Mouse (Mus musculus): ENCODE data around the gene Tnrc6a. TPM values are rescaled to one million over a fixed set of nuclear protein-coding genes. Genes with fewer than 3 reads are reported as not detected.
A peak's percentile ranks its signal among the peaks of the same experiment; 100 is the strongest.
"Not testable (repeated sequence)": the region's sequence is repeated elsewhere in the genome, so short reads cannot be mapped to it uniquely, and the experiment has no call there.

Gene Tnrc6a
- polyA plus RNA-seq (2015; fragmentation: Nextera tagmentation; extraction: Ambion mirVana) = 59.0 and 63.2 TPM in 2 replicates

DNA sequence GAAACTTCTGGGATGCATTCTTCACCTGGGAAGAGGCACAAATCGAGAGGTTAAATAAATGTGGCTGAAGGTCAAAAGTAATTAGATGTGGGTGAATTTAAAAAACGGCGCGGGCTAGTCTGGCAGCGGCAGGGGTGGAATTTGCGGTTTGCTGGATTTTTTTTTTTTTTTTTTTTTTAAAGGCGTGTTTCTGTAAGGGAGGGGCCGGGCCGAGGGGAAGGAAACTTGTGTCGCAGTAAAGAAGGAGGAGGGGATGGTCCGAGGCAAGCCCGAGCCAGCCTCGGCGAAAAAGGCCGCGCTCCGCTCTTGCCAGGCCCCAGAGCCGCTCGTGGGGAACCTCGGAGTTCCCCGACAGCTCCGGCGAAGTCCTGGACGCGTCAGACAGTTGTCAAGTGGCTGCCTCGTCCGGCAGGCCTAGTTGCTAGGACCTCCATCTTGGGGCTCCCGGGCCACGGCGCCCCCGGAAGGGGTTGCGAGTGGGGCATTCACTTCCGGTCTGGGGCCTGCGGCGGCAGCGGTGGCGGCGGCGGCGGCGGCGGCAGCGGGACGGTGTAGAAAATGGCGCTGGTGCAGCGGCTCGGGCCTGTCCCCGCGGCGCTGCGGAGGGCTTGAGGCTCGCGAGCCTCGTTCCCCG lies at the start of gene Tnrc6a:
Gene Tnrc6a, plus strand, starts transcription at position 221 of the 634 bp plus-strand sequence.
- Histone ChIP-seq H3K9ac (peak within 1 kb of the TSS; percentile 99), H3K4me3 (peak within 1 kb of the TSS; percentile 96), H3K36me3 (peaks cover 6% of the 10 kb centered on the region), H3K4me2 (peak within 1 kb of the TSS; percentile 72), H3K9me3 (no peaks in the 10 kb centered on the region), H3K4me1 (replicated peaks) (peaks cover 25% of the 10 kb centered on the region), H3K27me3 (no peaks in the 10 kb centered on the region), H3K27ac (peak within 1 kb of the TSS; percentile 97)
- WGBS = under 1% methylated on average over 50 of the region's 55 CpGs
- peak; percentile 96 for ATAC-seq (ENCODE audit: low FRiP score)

DNA sequence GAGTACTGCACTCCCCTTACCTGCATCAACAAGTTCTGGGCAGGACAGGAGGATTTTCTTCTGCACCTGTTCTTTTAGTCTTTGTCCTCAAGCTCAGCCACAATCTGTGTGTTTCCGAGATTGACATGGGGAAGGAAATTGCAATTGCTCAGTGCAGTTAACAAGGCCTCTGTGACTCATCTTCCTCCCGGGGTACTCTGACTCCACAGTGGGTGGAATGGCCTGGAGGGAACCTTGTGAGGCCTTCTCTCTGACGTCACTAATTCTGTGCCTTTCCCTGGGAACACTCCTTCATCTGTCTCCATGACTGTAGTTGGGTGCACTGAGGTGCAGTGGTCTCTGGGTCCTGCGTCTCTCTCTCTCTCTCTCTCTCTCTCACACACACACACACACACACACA lies 41.4 kb upstream of the Tnrc6a start:
- no peaks in the 10 kb centered on the region for H3K9me3 ChIP-seq
- no peak overlapping the region for H3K9ac ChIP-seq
- H3K27me3 ChIP-seq = no peaks in the 10 kb centered on the region
- H3K4me1 ChIP-seq (replicated peaks) = peaks cover 36% of the 10 kb centered on the region
- H3K36me3 ChIP-seq = no peaks in the 10 kb centered on the region
- no peak overlapping the region for H3K27ac ChIP-seq
- no peak overlapping the region for H3K4me3 ChIP-seq
- no peak overlapping the region for H3K4me2 ChIP-seq
- ATAC-seq (ENCODE audit: low FRiP score) = no peak
- WGBS = 80% methylated on average over 4 of the region's 4 CpGs

DNA sequence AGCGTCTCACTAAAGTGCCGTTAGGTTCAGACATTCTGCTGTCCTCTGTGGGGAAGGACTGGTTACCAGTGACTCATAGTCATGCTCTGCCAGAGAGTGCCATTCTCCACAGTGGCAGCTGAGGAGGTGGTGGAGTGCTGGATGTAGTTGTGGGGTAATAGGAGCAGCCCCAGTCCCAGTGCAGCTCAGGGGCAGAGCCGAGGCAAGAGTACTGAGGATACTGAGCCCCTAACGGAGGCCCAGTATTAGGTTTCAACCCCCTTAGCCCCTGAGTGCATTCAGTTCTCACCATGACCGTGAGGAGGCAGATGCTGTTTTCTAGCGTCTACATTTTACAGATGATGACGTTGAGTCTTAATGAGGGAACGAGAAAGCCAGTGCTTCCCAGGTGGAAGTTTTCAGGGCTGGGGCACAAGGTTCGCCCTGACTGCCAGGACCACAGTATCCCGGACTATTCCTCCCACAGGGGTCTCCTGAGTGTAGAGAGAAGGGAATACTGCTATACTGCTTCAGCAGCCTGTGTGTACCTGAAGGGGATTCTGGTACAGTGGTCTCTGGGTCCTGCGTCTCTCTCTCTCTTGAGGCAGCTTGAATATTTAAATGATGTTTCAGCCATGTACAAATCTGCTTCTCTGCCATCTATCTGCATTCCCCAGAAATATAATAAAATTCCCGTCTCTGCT lies 40.1 kb upstream of the Tnrc6a start:
- Histone ChIP-seq H3K9me3 (no peaks in the 10 kb centered on the region), H3K9ac (peak overlapping the region; percentile 49)

DNA sequence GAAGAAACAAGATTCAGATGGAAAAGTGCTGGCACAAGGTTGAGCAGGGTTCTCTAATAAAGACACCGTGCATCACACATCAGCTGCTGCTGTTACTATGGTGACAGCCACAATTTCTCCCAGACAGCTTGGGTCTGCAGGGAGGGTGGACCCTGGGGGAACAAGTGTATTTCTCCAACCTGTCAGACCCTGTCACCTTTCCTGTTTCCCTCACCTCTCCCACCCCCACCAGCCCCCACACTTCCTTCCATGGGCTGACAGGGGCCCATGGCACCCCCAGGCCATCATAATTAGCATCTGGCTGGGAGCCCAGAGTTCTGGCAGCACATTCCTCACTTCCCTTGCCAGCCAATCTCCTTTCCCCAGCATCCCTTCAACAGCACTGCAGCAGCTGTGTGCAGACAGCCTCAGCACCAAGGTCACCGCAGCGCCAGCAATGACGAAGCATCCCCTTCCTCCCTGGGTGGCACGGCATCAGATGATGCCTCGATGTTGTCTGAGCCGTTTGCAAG lies 39.4 kb upstream of the Tnrc6a start:
- Histone ChIP-seq H3K4me1 (replicated peaks) (peaks cover 36% of the 10 kb centered on the region), H3K36me3 (no peaks in the 10 kb centered on the region), H3K27me3 (no peaks in the 10 kb centered on the region), H3K9ac (peak overlapping the region; percentile 39), H3K4me2 (peak overlapping the region; percentile 57), H3K9me3 (no peaks in the 10 kb centered on the region), H3K4me3 (peak overlapping the region; percentile 25), H3K27ac (peak overlapping the region; percentile 95)
- peak; percentile 94 for ATAC-seq (ENCODE audit: low FRiP score)
- WGBS = 1% methylated on average over 7 of the region's 7 CpGs

More for the DNA sequence above, 40.1 kb upstream of the Tnrc6a start:
- H3K4me3 ChIP-seq = no peak overlapping the region
- 23% methylated on average over 12 of the region's 12 CpGs for WGBS
- H3K4me2 ChIP-seq = peak overlapping the region; percentile 57
- peak; percentile 59 for ATAC-seq (ENCODE audit: low FRiP score)
- H3K4me1 ChIP-seq (replicated peaks) = peaks cover 36% of the 10 kb centered on the region
- peak overlapping the region; percentile 95 for H3K27ac ChIP-seq
- no peaks in the 10 kb centered on the region for H3K27me3 ChIP-seq
- no peaks in the 10 kb centered on the region for H3K36me3 ChIP-seq

DNA sequence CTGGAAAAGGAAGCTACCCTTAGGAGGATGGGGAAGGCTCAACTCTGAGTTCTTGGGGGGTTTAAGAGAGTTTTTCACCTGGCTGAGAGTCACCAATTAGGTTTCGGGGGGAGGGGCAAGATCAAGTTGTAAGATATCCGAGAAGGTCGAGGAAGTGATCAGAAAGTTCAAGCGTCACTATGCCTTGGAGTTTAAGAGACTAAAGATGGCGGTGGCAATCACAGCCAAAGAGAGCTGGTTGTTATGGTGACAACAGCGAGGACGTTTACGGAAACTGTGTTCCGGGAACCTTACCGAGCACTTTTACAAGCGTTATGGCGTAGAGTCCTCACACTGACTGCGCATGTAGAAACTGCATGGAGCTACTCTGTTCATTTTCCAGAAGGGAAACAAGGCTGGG lies 39.0 kb upstream of the Tnrc6a start:
- peak overlapping the region; percentile 25 for H3K4me3 ChIP-seq
- peak; percentile 65 for ATAC-seq (ENCODE audit: low FRiP score)
- H3K36me3 ChIP-seq = no peaks in the 10 kb centered on the region
- H3K27me3 ChIP-seq = no peaks in the 10 kb centered on the region
- peaks cover 36% of the 10 kb centered on the region for H3K4me1 ChIP-seq (replicated peaks)
- 17% methylated on average over 13 of the region's 13 CpGs for WGBS
- H3K27ac ChIP-seq = peak overlapping the region; percentile 95
- H3K9ac ChIP-seq = peak overlapping the region; percentile 39
- peak overlapping the region; percentile 57 for H3K4me2 ChIP-seq
- H3K9me3 ChIP-seq = no peaks in the 10 kb centered on the region

DNA sequence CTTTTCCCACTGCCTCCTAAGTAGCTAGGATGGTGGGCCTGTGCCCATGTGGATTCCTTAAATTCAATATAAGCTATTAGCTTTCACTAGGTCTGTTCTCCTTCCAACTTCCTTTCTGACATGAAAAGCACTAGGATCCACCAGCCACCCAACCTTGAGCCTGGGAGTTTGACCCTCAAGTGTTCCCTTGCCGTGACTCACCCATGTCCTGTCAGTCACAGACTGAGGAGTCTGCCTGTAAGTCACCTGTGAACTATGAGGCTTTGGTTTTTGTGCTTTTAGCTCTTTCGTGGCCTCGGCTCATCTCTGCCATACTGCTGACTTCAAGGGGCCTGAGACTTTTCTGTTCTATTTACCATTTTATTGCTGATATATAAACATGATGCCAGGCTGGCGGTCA lies 34.8 kb upstream of the Tnrc6a start:
- no peaks in the 10 kb centered on the region for H3K36me3 ChIP-seq
- no peaks in the 10 kb centered on the region for H3K27me3 ChIP-seq
- H3K4me1 ChIP-seq (replicated peaks) = peaks cover 25% of the 10 kb centered on the region
- H3K4me2 ChIP-seq = no peak overlapping the region
- no peak overlapping the region for H3K27ac ChIP-seq
- H3K9me3 ChIP-seq = no peaks in the 10 kb centered on the region
- no peak for ATAC-seq (ENCODE audit: low FRiP score)
- H3K9ac ChIP-seq = no peak overlapping the region
- H3K4me3 ChIP-seq = no peak overlapping the region
- WGBS = 86% methylated on average over 4 of the region's 4 CpGs

DNA sequence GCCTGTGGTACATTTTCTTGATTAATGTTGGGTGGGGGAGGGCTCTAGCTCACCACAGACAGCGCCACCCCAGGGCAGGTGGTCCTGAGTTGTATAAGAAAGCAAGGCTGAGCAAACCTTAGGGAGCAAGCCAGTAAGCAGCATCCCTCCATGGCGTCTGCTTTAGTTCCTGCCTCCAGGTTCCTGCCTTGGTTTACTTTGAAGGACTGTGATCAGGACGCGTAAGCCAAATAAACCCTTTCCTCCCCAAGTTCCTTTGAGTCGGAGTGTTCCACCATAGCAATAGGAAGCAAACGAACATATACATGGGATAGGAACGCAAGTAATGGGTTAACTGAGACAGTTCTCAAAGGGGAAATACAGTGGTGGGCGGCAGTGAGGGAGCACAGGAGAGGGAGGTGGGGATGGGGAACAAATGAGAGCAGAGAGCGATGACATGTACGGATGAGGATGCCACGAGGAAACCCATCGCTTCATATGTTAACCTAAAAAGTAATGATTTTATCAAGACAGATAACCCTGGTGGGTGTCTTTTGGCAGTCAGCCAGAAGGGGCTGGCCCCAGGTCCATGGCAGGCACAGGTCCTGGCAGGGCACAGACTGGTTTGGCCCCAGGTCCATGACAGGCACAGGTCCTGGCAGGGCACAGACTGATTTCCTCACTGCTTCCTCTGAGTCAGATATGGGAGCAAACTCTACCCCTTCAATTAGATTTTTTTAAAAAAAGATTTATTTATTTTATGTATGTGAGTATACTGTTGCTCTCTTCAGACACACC lies 27.2 kb upstream of the Tnrc6a start:
- no peak for ATAC-seq (ENCODE audit: low FRiP score)
- Histone ChIP-seq H3K36me3 (no peaks in the 10 kb centered on the region), H3K9ac (no peak overlapping the region), H3K4me1 (replicated peaks) (peaks cover 13% of the 10 kb centered on the region), H3K27ac (no peak overlapping the region), H3K4me3 (no peak overlapping the region), H3K4me2 (no peak overlapping the region), H3K27me3 (no peaks in the 10 kb centered on the region), H3K9me3 (no peaks in the 10 kb centered on the region)
- WGBS = 88% methylated on average over 12 of the region's 12 CpGs

DNA sequence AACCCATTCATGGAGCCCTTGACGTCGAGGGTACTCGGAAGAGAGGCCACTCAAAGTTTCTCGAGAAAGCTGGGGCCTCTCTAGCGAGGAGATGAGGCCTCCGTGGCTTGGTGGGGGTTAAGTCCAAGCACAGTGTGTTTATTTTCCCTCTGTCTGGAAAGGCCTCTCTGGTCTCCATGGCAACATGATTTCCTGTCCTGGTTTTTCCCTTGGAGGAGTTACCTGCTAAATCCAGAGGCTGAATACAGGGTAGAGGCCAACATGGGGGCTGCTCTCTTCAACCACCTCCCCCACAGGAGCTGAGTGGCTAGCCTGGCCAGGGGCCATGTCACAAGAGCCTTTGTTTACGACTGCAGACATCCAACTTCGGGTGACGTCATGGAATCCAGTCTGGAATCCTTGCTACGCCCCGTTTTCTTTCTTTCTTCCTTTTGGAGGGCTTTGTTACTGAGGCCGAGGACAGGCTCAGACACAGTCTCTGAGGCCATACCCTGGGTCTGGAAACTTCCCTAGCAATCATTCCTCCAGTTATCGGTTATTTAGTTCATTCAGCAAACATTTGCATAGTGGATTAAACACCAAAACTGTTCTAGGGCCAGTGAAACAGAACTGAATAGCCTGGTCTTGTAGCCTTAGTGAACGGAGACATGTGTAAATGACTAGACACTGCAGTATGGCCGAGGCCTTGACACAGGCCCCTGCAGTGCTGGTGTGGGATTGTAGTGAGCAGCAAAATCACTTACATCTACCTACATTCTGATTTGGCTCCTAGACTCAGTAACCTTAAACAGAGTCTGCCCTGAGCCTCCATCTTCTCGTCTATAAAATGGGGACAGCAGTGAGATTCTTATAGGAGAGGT lies 25.6 kb upstream of the Tnrc6a start:
- WGBS = 17% methylated on average over 16 of the region's 16 CpGs
- peak overlapping the region; percentile 6; the same call in 1 of the 2 replicates for H3K9ac ChIP-seq

DNA sequence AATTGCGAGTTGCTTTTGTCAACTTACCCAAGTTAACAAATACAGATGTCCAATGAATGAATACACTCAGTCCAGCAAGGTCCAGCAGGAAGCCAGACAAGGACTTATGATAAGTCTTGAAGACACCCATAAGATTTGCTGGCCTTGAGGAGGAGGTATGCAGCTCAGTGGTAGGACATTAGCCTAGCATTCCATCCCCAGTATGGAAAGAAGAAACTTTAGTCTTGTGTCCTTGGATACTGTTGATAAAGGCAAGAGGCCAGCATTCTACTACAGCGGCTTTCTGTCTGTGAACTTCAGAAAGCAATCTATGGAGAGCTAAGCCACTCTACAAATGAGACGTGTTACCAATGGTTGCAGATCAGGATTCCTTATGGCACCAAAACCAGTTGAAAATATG lies 22.4 kb upstream of the Tnrc6a start:
- Histone ChIP-seq H3K27ac (no peak overlapping the region), H3K4me2 (no peak overlapping the region), H3K27me3 (no peaks in the 10 kb centered on the region), H3K9ac (no peak overlapping the region), H3K4me1 (replicated peaks) (peaks cover 13% of the 10 kb centered on the region), H3K4me3 (no peak overlapping the region), H3K9me3 (no peaks in the 10 kb centered on the region), H3K36me3 (no peaks in the 10 kb centered on the region)
- WGBS = 87% methylated on average over 3 of the region's 3 CpGs
- no peak for ATAC-seq (ENCODE audit: low FRiP score)

More for the DNA sequence above, 25.6 kb upstream of the Tnrc6a start:
- Histone ChIP-seq H3K4me1 (replicated peaks) (peaks cover 13% of the 10 kb centered on the region), H3K27me3 (no peaks in the 10 kb centered on the region), H3K27ac (peak overlapping the region; percentile 90), H3K36me3 (no peaks in the 10 kb centered on the region), H3K4me2 (peak overlapping the region; percentile 6; the same call in 1 of the 2 replicates), H3K9me3 (no peaks in the 10 kb centered on the region), H3K4me3 (no peak overlapping the region)
- ATAC-seq (ENCODE audit: low FRiP score) = peak; percentile 88

DNA sequence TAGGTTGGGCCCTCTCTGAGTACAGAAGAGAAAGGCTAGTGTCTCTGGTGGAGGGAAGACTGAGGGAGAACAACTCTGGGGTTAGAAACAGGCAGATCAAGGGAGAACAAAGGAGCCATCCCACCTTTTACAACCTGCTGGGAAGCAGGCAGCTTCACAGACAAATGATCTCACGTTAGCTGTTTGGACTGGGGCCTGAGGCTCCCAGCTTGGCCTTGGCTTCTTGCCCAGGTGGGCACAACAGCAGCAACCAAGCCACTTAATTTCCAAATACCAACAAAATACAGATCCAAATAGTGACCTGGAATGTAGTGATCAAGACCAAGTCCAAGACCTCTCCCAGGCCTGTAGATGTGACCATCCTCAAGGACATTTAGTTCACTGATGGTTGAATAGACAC lies 18.3 kb upstream of the Tnrc6a start:
- not testable (repeated sequence) for H3K4me3 ChIP-seq; H3K4me1 ChIP-seq (replicated peaks); H3K9me3 ChIP-seq; H3K36me3 ChIP-seq; H3K4me2 ChIP-seq; H3K9ac ChIP-seq; H3K27me3 ChIP-seq; ATAC-seq (ENCODE audit: low FRiP score); H3K27ac ChIP-seq
- WGBS = 45% methylated on average over 1 of the region's 1 CpGs

DNA sequence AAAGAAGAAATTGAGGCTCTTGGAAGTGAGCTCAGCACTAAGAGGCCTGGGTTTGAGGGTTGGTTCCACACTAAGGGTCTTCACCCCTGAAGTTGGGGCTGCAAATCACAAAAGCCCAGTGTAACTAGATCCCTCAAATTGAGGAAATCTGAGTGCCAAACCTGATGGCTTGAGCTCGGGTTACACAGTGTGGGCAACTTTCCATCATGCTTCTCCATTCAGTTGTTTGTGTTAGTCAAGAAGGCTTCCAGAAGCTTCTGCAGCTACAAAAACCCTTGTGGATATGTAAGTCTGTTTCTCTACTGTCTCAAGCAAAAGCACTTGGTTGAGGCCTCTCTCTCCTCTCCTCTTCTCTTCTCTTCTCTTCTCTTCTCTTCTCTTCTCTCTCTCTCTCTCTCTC lies 17.8 kb upstream of the Tnrc6a start:
- Histone ChIP-seq H3K4me3 (no peak overlapping the region), H3K4me1 (replicated peaks) (peaks cover 6% of the 10 kb centered on the region), H3K27me3 (no peaks in the 10 kb centered on the region), H3K27ac (no peak overlapping the region), H3K9ac (no peak overlapping the region), H3K9me3 (no peaks in the 10 kb centered on the region), H3K36me3 (no peaks in the 10 kb centered on the region), H3K4me2 (no peak overlapping the region)
- no peak for ATAC-seq (ENCODE audit: low FRiP score)
- 68% methylated on average over 1 of the region's 1 CpGs for WGBS

All from hindbrain, embryonic 13.5 days (tissue).